Mouse (Mus musculus) hindbrain, embryonic 16.5 days (tissue): ENCODE measurements at regions not wholly inside any gene's neighbourhood (a gene's known extent, or its start where the extent isn't known, plus 50 kb on each side); places are given as distances from the start of the nearest gene placed in this dataset.

Experiments used
- ATAC-seq: fragments of 200-750 bp; cut with Nextera tagmentation; 2 replicates; pipeline ENCODE4 v1.8.0; 2017; ENCODE audit warnings: moderate TSS enrichment, moderate library complexity
- H3K27ac ChIP-seq: fragments of 300-500 bp; sonication (generic); 2 replicates; pipeline ENCODE4 v1.5.1; 2014; ENCODE audit warnings: low read depth, mild to moderate bottlenecking, control low read depth, low read length, moderate library complexity
- H3K27me3 ChIP-seq: fragments of 300-500 bp; sonication (generic); replicated peaks from 2 replicates; pipeline ENCODE4 v1.6.1; 2014; ENCODE audit warnings: low read length; ENCODE audit not compliant: control insufficient read depth, insufficient read depth
- H3K36me3 ChIP-seq: fragments of 300-500 bp; sonication (generic); 2 replicates; pipeline ENCODE4 v1.6.1; 2014; ENCODE audit warnings: mild to moderate bottlenecking, low read length, moderate library complexity, mixed read lengths; ENCODE audit not compliant: control insufficient read depth, insufficient read depth
- H3K4me1 ChIP-seq: fragments of 300-500 bp; sonication (generic); 2 replicates; pipeline ENCODE4 v1.6.1; 2014; ENCODE audit warnings: low read depth, low read length; ENCODE audit not compliant: control insufficient read depth, insufficient read depth
- H3K4me2 ChIP-seq: fragments of 300-500 bp; sonication (generic); 2 replicates; pipeline ENCODE4 v1.6.1; 2014; ENCODE audit warnings: mild to moderate bottlenecking, low read length, control low read depth, moderate library complexity
- H3K4me3 ChIP-seq: fragments of 300-500 bp; sonication (generic); 2 replicates; pipeline ENCODE4 v1.5.1; 2014; ENCODE audit warnings: mild to moderate bottlenecking, low read length, control low read depth, moderate library complexity
- H3K9ac ChIP-seq: fragments of 300-500 bp; sonication (generic); 2 replicates; pipeline ENCODE4 v1.6.1; 2014; ENCODE audit warnings: low read depth, mild to moderate bottlenecking, control low read depth, low read length, moderate library complexity
- H3K9me3 ChIP-seq: fragments of 300-500 bp; sonication (generic); 2 replicates; pipeline ENCODE4 v1.6.1; 2014; ENCODE audit warnings: mild to moderate bottlenecking, low read length, moderate library complexity; ENCODE audit not compliant: control insufficient read depth
- WGBS: fragments of 180-500 bp; shearing (Covaris S2); extraction: QIAGEN DNeasy Blood & Tissue Kit; methylation state at CpG from one replicate; pipeline ENCODE4 v1.1.7; 2014; 5-methylcytosine and 5-hydroxymethylcytosine counted together

DNA sequence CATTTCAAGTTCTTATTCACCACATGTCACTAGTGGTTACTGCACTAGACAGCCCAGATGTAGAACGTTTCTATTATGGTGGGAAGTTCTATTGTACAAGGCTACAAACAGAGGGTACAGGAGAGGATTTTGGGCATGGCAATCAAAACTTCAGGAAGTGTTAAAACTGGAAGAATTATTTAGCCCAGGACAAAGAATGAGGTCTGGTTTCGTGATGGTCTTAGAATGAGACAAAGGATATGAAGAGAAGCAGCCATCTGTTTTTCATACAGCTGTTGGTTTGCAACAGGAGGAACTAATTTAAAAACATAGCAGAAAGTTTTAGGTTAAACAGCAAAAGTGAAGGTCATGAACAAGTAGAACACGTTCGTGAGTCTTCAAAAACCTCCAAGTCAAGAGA lies 179.2 kb upstream of the C030005K15Rik start:
- H3K9ac ChIP-seq, result no peak overlapping the region
- no peak for ATAC-seq
- H3K4me2 ChIP-seq, result no peak overlapping the region
- no peak overlapping the region for H3K4me3 ChIP-seq
- H3K4me1 ChIP-seq, result no peaks in the 10 kb centered on the region
- H3K36me3 ChIP-seq, result no peaks in the 10 kb centered on the region
- no peaks in the 10 kb centered on the region for H3K27me3 ChIP-seq
- H3K27ac ChIP-seq, result no peak overlapping the region
- no peaks in the 10 kb centered on the region for H3K9me3 ChIP-seq
- 73% methylated on average over 4 of the region's 4 CpGs for WGBS

DNA sequence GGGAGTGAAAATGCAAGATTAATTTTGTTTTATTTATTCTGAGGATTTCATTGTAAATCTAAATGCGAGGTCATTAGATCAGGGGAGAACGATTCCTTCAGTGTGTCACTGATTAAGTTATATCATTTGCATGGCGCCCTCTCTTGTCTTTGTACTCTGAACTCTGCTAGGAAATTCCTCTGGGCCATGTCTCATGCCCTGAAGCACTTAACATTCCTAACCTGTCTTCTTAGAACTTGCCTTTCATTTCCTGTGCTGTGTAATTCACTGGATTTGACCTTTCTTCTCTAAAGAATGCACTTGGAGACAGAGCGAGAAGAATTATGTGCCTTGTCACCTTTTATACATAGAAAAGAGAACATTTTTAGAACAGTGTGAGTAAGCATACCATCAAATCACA lies 199.0 kb upstream of the C030005K15Rik start:
- H3K4me2 ChIP-seq, result no peak overlapping the region
- no peak overlapping the region for H3K27ac ChIP-seq

DNA sequence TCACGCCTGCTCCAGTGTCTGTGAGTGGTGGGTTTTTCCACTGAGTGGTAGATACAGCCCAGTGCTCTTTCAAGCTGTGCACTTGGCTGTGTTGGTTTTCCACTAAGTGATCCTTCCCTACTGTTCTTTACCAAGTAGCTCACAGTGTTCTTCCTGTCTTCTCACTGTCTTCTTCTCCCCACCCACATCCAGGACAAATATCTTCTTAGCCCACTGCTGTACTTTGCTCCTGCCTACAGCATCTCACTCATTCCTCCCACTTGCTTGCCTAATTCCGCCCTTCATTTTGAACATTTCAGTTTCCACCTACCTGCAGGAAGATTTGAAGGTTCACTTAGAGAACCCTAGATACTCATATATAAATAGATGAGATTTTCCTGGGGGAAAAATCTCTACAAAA lies 213.8 kb upstream of the C030005K15Rik start:
- no peaks in the 10 kb centered on the region for H3K27me3 ChIP-seq
- no peak overlapping the region for H3K4me2 ChIP-seq
- no peak overlapping the region for H3K9ac ChIP-seq
- no peak for ATAC-seq
- no peaks in the 10 kb centered on the region for H3K4me1 ChIP-seq
- H3K9me3 ChIP-seq, result no peaks in the 10 kb centered on the region
- no peak overlapping the region for H3K4me3 ChIP-seq
- H3K27ac ChIP-seq, result no peak overlapping the region
- WGBS, result 97% methylated on average over 2 of the region's 2 CpGs
- no peaks in the 10 kb centered on the region for H3K36me3 ChIP-seq

More for the DNA sequence above, 199.0 kb upstream of the C030005K15Rik start:
- no peak for ATAC-seq
- H3K27me3 ChIP-seq, result no peaks in the 10 kb centered on the region
- no peak overlapping the region for H3K4me3 ChIP-seq
- no peaks in the 10 kb centered on the region for H3K4me1 ChIP-seq
- H3K9ac ChIP-seq, result no peak overlapping the region
- no peaks in the 10 kb centered on the region for H3K9me3 ChIP-seq
- H3K36me3 ChIP-seq, result no peaks in the 10 kb centered on the region
- 50% methylated on average over 4 of the region's 4 CpGs for WGBS

DNA sequence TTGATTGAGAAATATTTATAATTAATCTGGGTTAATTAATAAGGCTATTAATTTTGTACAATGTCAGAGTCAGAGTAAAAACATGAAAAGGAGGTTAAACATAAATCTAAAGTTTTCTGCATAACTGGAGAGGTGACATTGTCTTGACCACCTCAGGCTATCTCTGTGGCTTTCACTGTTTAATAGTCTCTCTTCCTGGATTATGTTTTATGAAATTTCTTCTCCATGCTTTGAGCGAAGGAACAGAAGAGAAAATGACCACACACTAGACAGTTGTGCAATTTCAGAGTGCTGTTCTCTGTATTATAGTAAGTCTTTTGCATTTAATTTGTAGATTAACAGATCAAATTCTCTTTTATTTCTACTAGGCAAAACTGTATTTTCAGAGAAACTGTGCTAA lies 239.3 kb upstream of the C030005K15Rik start:
- no peaks in the 10 kb centered on the region for H3K4me1 ChIP-seq
- H3K36me3 ChIP-seq, result no peaks in the 10 kb centered on the region
- no peak overlapping the region for H3K4me2 ChIP-seq
- no peak for ATAC-seq
- 93% methylated on average over 1 of the region's 1 CpGs for WGBS
- H3K4me3 ChIP-seq, result no peak overlapping the region
- no peak overlapping the region for H3K27ac ChIP-seq
- H3K9me3 ChIP-seq, result no peaks in the 10 kb centered on the region
- no peak overlapping the region for H3K9ac ChIP-seq
- no peaks in the 10 kb centered on the region for H3K27me3 ChIP-seq

- no peak overlapping the region for H3K4me2 ChIP-seq
- no peaks in the 10 kb centered on the region for H3K27me3 ChIP-seq
- H3K4me3 ChIP-seq, result no peak overlapping the region
- H3K9me3 ChIP-seq, result no peaks in the 10 kb centered on the region
- H3K4me1 ChIP-seq, result no peaks in the 10 kb centered on the region
- no peaks in the 10 kb centered on the region for H3K36me3 ChIP-seq
- peak; percentile 42; the same call in 1 of the 2 replicates for ATAC-seq
- WGBS, result 66% methylated on average over 2 of the region's 2 CpGs
- no peak overlapping the region for H3K9ac ChIP-seq
- no peak overlapping the region for H3K27ac ChIP-seq
These were observed 240.4 kb upstream of the C030005K15Rik start for GRCm38 (mm10) chr10:97966931-97967330.

GRCm38 (mm10) chr10:98007037-98007436 lies 280.5 kb upstream of the C030005K15Rik start:
- peak; percentile 70 for ATAC-seq
- Histone ChIP-seq H3K36me3 (no peaks in the 10 kb centered on the region), H3K4me1 (no peaks in the 10 kb centered on the region), H3K4me2 (no peak overlapping the region), H3K9me3 (no peaks in the 10 kb centered on the region), H3K4me3 (no peak overlapping the region), H3K27ac (no peak overlapping the region), H3K27me3 (no peaks in the 10 kb centered on the region), H3K9ac (no peak overlapping the region)
- 19% methylated on average over 4 of the region's 4 CpGs for WGBS

DNA sequence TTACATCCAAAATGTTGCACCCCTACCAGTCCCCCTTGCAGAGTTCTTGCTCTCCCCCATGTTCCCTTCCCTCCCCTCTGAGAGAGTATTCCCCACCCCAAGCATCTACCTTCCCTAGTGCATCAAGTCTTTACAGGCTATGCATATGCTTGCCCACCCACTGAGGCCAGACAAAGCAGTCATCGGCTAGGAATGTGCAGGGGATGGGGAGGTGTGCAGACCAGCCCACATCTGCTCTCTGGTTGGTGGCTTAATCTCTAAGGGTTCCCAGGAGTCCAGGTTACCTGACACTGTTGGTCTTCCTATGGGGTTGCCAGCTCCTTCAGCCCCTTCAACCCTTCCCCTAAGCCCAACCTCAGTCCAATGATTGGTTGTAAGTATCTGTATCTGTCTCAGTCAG lies 281.8 kb upstream of the C030005K15Rik start:
- Histone ChIP-seq H3K4me3 (no peak overlapping the region), H3K9ac (no peak overlapping the region), H3K27ac (no peak overlapping the region), H3K4me2 (no peak overlapping the region), H3K36me3 (no peaks in the 10 kb centered on the region), H3K4me1 (no peaks in the 10 kb centered on the region), H3K27me3 (no peaks in the 10 kb centered on the region), H3K9me3 (no peaks in the 10 kb centered on the region)
- ATAC-seq, result no peak
- WGBS, result 13% methylated on average over 1 of the region's 1 CpGs

DNA sequence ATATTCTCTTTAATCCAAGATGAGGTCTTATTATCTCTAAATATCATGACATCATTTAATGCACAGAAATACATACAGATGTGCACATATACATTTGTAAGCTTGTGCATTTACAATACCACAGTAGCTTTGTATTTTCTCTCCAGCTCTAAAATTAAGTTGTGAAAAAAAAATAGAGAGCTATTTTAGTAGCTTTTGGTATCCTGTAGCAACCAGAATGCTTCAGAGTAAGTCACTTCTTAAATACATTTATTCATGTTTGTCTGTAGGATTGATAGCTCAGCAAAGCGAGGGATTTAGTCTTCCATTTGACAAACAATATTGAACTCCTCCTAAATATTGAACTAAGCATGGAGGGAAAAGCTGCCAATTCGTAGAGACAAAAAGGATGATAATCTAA lies 286.4 kb upstream of the C030005K15Rik start:
- Histone ChIP-seq H3K27ac (no peak overlapping the region), H3K9me3 (no peaks in the 10 kb centered on the region), H3K27me3 (no peaks in the 10 kb centered on the region), H3K4me1 (no peaks in the 10 kb centered on the region), H3K9ac (no peak overlapping the region), H3K36me3 (no peaks in the 10 kb centered on the region), H3K4me2 (no peak overlapping the region), H3K4me3 (no peak overlapping the region)
- 82% methylated on average over 2 of the region's 2 CpGs for WGBS
- no peak for ATAC-seq

GRCm38 (mm10) chr10:98014985-98015902 lies 288.7 kb upstream of the C030005K15Rik start:
- no peaks in the 10 kb centered on the region for H3K27me3 ChIP-seq
- no peak overlapping the region for H3K4me2 ChIP-seq
- H3K4me3 ChIP-seq, result no peak overlapping the region
- WGBS, result 68% methylated on average over 10 of the region's 10 CpGs
- ATAC-seq, result peak; percentile 42; the same call in 1 of the 2 replicates
- no peaks in the 10 kb centered on the region for H3K36me3 ChIP-seq
- no peak overlapping the region for H3K27ac ChIP-seq
- H3K9ac ChIP-seq, result no peak overlapping the region
- no peaks in the 10 kb centered on the region for H3K4me1 ChIP-seq
- no peaks in the 10 kb centered on the region for H3K9me3 ChIP-seq
